Mouse (Mus musculus): ENCODE measurements at regions not wholly inside any gene's neighbourhood (a gene's known extent, or its start where the extent isn't known, plus 50 kb on each side); places are given as distances from the start of the nearest gene placed in this dataset.

GRCm38 (mm10) chr12:10873716-10874401, 277.0 kb downstream of the Kcns3 start:
- no peaks in the 10 kb centered on the region for H3K4me1 ChIP-seq (ENCODE audit: control insufficient read depth, insufficient read depth, low read length)
- TF ChIP-seq CTCF (IDR thresholded peaks at IDR 0.05; ENCODE audit: borderline replicate concordance, insufficient read depth, low read length) = no peak
- TF ChIP-seq POLR2A (IDR thresholded peaks at IDR 0.05; ENCODE audit: low read depth, low read length) = no peak
- H3K27ac ChIP-seq (ENCODE audit: insufficient read depth, low read length) = no peak overlapping the region
- no peak overlapping the region for H3K4me3 ChIP-seq (ENCODE audit: insufficient read depth, low read length)

DNA sequence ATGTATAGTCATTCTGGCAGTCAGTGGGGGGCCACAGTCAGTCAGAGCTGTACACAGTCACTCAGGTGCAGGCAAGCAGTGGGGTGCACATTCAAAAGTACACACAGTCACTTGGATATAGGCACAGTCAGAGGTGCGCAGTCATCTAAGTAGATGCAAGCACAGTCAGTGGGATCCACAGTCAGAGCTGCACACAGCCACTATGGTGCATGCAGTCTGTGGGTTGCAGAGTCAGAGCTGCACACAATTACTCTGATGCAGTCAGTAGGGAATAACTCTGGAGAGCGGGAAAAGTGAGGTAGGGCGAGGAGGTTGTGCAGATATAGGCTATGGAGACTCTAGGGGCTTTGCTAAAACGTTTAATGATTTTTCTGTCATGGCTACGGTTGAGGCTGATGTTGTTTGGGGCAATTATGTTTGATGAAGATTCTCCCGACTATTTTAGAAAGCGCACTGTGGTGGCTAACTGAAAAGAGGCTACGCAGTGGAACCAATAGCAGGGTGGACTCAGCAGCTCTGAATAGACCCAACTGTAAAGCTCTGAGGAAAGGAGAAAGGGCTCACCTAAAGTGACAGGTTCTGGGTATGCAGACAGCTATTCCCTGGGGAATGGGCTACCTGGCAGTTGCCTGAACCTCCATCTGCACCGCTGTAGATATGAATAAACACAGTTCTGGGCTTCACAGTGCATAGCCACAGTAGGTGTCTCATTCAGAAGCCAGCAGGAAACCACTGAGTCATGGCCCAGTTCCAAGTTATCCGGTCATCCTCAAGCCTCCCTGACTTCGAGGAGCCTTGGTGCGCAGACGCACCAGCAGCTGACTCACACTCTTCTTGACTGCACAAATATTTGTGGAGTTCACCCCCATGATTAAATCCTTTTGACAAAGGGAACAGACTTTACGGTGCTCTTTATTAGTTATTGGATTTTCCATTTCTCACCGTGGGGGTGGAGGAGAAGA, 282.9 kb downstream of the Kcns3 start:
- H3K4me1 ChIP-seq (ENCODE audit: control insufficient read depth, insufficient read depth, low read length) = no peaks in the 10 kb centered on the region
- no peak overlapping the region for H3K4me3 ChIP-seq (ENCODE audit: insufficient read depth, low read length)
- TF ChIP-seq POLR2A (IDR thresholded peaks at IDR 0.05; ENCODE audit: low read depth, low read length) (no peak), CTCF (IDR thresholded peaks at IDR 0.05; ENCODE audit: borderline replicate concordance, insufficient read depth, low read length) (no peak)
- no peak overlapping the region for H3K27ac ChIP-seq (ENCODE audit: insufficient read depth, low read length)

GRCm38 (mm10) chr12:10866907-10867538, 283.8 kb downstream of the Kcns3 start:
- TF ChIP-seq CTCF (IDR thresholded peaks at IDR 0.05; ENCODE audit: borderline replicate concordance, insufficient read depth, low read length) = no peak
- no peak for TF ChIP-seq POLR2A (IDR thresholded peaks at IDR 0.05; ENCODE audit: low read depth, low read length)
- Histone ChIP-seq H3K27ac (ENCODE audit: insufficient read depth, low read length) (no peak overlapping the region), H3K4me3 (ENCODE audit: insufficient read depth, low read length) (no peak overlapping the region), H3K4me1 (ENCODE audit: control insufficient read depth, insufficient read depth, low read length) (no peaks in the 10 kb centered on the region)

- TF ChIP-seq POLR2A (IDR thresholded peaks at IDR 0.05; ENCODE audit: low read depth, low read length) (no peak), CTCF (IDR thresholded peaks at IDR 0.05; ENCODE audit: borderline replicate concordance, insufficient read depth, low read length) (no peak)
- Histone ChIP-seq H3K4me3 (ENCODE audit: insufficient read depth, low read length) (no peak overlapping the region), H3K4me1 (ENCODE audit: control insufficient read depth, insufficient read depth, low read length) (no peaks in the 10 kb centered on the region), H3K27ac (ENCODE audit: insufficient read depth, low read length) (no peak overlapping the region)
Measured at GRCm38 (mm10) chr12:10865294-10865693, 285.6 kb downstream of the Kcns3 start.

- Histone ChIP-seq H3K4me1 (ENCODE audit: control insufficient read depth, insufficient read depth, low read length) (no peaks in the 10 kb centered on the region), H3K4me3 (ENCODE audit: insufficient read depth, low read length) (no peak overlapping the region), H3K27ac (ENCODE audit: insufficient read depth, low read length) (no peak overlapping the region)
- TF ChIP-seq POLR2A (IDR thresholded peaks at IDR 0.05; ENCODE audit: low read depth, low read length) (no peak), CTCF (IDR thresholded peaks at IDR 0.05; ENCODE audit: borderline replicate concordance, insufficient read depth, low read length) (no peak)
Measured at GRCm38 (mm10) chr12:10820335-10820734, 330.5 kb downstream of the Kcns3 start.

DNA sequence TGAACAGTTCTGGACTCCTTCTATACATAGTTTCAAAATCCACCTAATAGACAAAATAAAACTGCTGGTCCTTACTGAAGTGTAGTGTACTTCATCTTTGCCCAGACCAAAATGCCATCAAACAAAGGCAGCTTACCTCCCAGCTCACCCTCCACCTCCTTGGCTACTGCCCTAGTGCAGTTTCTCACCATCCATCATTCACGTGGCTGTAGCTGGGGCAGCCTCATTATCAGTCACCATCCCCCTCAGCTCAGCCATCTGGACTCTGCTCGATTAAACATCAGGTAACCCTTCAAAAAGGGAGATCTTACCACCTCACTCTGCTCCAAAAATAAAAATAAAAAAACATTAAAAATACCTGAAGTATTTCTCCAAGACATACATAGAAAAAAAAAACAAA, 332.8 kb downstream of the Kcns3 start:
- TF ChIP-seq POLR2A (IDR thresholded peaks at IDR 0.05; ENCODE audit: low read depth, low read length) (no peak), CTCF (IDR thresholded peaks at IDR 0.05; ENCODE audit: borderline replicate concordance, insufficient read depth, low read length) (no peak)
- Histone ChIP-seq H3K4me1 (ENCODE audit: control insufficient read depth, insufficient read depth, low read length) (no peaks in the 10 kb centered on the region), H3K4me3 (ENCODE audit: insufficient read depth, low read length) (no peak overlapping the region), H3K27ac (ENCODE audit: insufficient read depth, low read length) (no peak overlapping the region)

GRCm38 (mm10) chr12:10817516-10817915, 333.3 kb downstream of the Kcns3 start:
- H3K4me1 ChIP-seq (ENCODE audit: control insufficient read depth, insufficient read depth, low read length) = no peaks in the 10 kb centered on the region
- H3K27ac ChIP-seq (ENCODE audit: insufficient read depth, low read length) = no peak overlapping the region
- no peak overlapping the region for H3K4me3 ChIP-seq (ENCODE audit: insufficient read depth, low read length)
- TF ChIP-seq CTCF (IDR thresholded peaks at IDR 0.05; ENCODE audit: borderline replicate concordance, insufficient read depth, low read length) (no peak), POLR2A (IDR thresholded peaks at IDR 0.05; ENCODE audit: low read depth, low read length) (no peak)

- TF ChIP-seq POLR2A (IDR thresholded peaks at IDR 0.05; ENCODE audit: low read depth, low read length) (no peak), CTCF (IDR thresholded peaks at IDR 0.05; ENCODE audit: borderline replicate concordance, insufficient read depth, low read length) (no peak)
- no peaks in the 10 kb centered on the region for H3K4me1 ChIP-seq (ENCODE audit: control insufficient read depth, insufficient read depth, low read length)
- H3K27ac ChIP-seq (ENCODE audit: insufficient read depth, low read length) = no peak overlapping the region
- no peak overlapping the region for H3K4me3 ChIP-seq (ENCODE audit: insufficient read depth, low read length)
Measured at GRCm38 (mm10) chr12:10810597-10810996, 340.3 kb downstream of the Kcns3 start.

DNA sequence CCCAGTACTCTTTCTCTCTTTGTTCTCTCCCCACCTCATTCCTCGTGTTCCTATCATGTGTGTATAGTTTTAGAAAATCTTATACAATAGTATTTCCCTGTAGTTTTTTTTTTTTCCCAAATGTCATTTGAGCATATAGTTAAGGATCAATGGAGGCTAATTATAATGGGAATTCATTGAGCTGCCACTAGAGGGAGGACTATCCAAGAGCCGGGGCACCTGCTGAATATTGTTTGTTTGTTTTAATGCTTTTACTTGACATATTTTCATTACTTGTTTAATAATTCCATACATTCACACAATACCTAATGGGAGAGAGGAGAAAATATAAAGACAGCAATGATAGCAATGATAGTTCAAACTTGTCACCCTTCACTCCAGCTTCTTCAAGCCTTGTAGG, 346.4 kb downstream of the Kcns3 start:
- Histone ChIP-seq H3K4me1 (ENCODE audit: control insufficient read depth, insufficient read depth, low read length) (no peaks in the 10 kb centered on the region), H3K27ac (ENCODE audit: insufficient read depth, low read length) (no peak overlapping the region), H3K4me3 (ENCODE audit: insufficient read depth, low read length) (no peak overlapping the region)
- TF ChIP-seq CTCF (IDR thresholded peaks at IDR 0.05; ENCODE audit: borderline replicate concordance, insufficient read depth, low read length) (no peak), POLR2A (IDR thresholded peaks at IDR 0.05; ENCODE audit: low read depth, low read length) (no peak)
